Mouse (Mus musculus): ENCODE measurements around the gene Ccdc88c. TPM values are rescaled to one million over a fixed set of nuclear protein-coding genes. Genes with fewer than 3 reads are reported as not detected.
A peak's percentile ranks its signal among the peaks of the same experiment; 100 is the strongest.

Gene Ccdc88c
- total RNA-seq (2015; ENCODE audit: low replicate concordance) = 96.4 and 130 TPM in 2 replicates
- total RNA-seq (2017; ENCODE audit: low replicate concordance) = 189 and 234 TPM in 2 replicates

GRCm38 (mm10) chr12:101028954-101029731 is at the start of gene Ccdc88c:
Gene Ccdc88c, minus strand, starts transcription at chr12:101029056.
- peak; percentile 78 for ATAC-seq (replicated peaks; ENCODE audit: low FRiP score, poor library complexity, severe bottlenecking)

- no peak for ATAC-seq (replicated peaks; ENCODE audit: low FRiP score, poor library complexity, severe bottlenecking)
Observed at GRCm38 (mm10) chr12:101077955-101078354, 49.1 kb upstream of the Ccdc88c start.

GRCm38 (mm10) chr12:101075433-101075832 is 46.6 kb upstream of the Ccdc88c start:
- no peak for ATAC-seq (replicated peaks; ENCODE audit: low FRiP score, poor library complexity, severe bottlenecking)

GRCm38 (mm10) chr12:101074821-101075429 is 46.1 kb upstream of the Ccdc88c start:
- ATAC-seq (replicated peaks; ENCODE audit: low FRiP score, poor library complexity, severe bottlenecking) = no peak

GRCm38 (mm10) chr12:101069813-101070212 is 41.0 kb upstream of the Ccdc88c start:
- no peak for ATAC-seq (replicated peaks; ENCODE audit: low FRiP score, poor library complexity, severe bottlenecking)

GRCm38 (mm10) chr12:101066329-101066728 is 37.5 kb upstream of the Ccdc88c start:
- ATAC-seq (replicated peaks; ENCODE audit: low FRiP score, poor library complexity, severe bottlenecking) = no peak

- ATAC-seq (replicated peaks; ENCODE audit: low FRiP score, poor library complexity, severe bottlenecking) = no peak
Observed at GRCm38 (mm10) chr12:101039956-101040355, 11.1 kb upstream of the Ccdc88c start.

- no peak for ATAC-seq (replicated peaks; ENCODE audit: low FRiP score, poor library complexity, severe bottlenecking)
Observed at GRCm38 (mm10) chr12:101028247-101028953, 456 bp downstream of the Ccdc88c start.

GRCm38 (mm10) chr12:101027451-101028246 is 1.2 kb downstream of the Ccdc88c start:
- no peak for ATAC-seq (replicated peaks; ENCODE audit: low FRiP score, poor library complexity, severe bottlenecking)

- ATAC-seq (replicated peaks; ENCODE audit: low FRiP score, poor library complexity, severe bottlenecking) = no peak
Observed at GRCm38 (mm10) chr12:101026946-101027345, 1.9 kb downstream of the Ccdc88c start.

- no peak for ATAC-seq (replicated peaks; ENCODE audit: low FRiP score, poor library complexity, severe bottlenecking)
Observed at GRCm38 (mm10) chr12:101026518-101026917, 2.3 kb downstream of the Ccdc88c start.

- no peak for ATAC-seq (replicated peaks; ENCODE audit: low FRiP score, poor library complexity, severe bottlenecking)
Observed at GRCm38 (mm10) chr12:101026025-101026424, 2.8 kb downstream of the Ccdc88c start.

GRCm38 (mm10) chr12:101025379-101025778 is 3.5 kb downstream of the Ccdc88c start:
- peak; percentile 66 for ATAC-seq (replicated peaks; ENCODE audit: low FRiP score, poor library complexity, severe bottlenecking)

GRCm38 (mm10) chr12:101024824-101025223 is 4.0 kb downstream of the Ccdc88c start:
- ATAC-seq (replicated peaks; ENCODE audit: low FRiP score, poor library complexity, severe bottlenecking) = no peak

- ATAC-seq (replicated peaks; ENCODE audit: low FRiP score, poor library complexity, severe bottlenecking) = no peak
Observed at GRCm38 (mm10) chr12:101023143-101023542, 5.7 kb downstream of the Ccdc88c start.

GRCm38 (mm10) chr12:101022353-101022752 is 6.5 kb downstream of the Ccdc88c start:
- no peak for ATAC-seq (replicated peaks; ENCODE audit: low FRiP score, poor library complexity, severe bottlenecking)

GRCm38 (mm10) chr12:101021484-101022226 is 7.2 kb downstream of the Ccdc88c start:
- no peak for ATAC-seq (replicated peaks; ENCODE audit: low FRiP score, poor library complexity, severe bottlenecking)

- ATAC-seq (replicated peaks; ENCODE audit: low FRiP score, poor library complexity, severe bottlenecking) = no peak
Observed at GRCm38 (mm10) chr12:101020210-101021015, 8.4 kb downstream of the Ccdc88c start.
